In the genomic region with DNA sequence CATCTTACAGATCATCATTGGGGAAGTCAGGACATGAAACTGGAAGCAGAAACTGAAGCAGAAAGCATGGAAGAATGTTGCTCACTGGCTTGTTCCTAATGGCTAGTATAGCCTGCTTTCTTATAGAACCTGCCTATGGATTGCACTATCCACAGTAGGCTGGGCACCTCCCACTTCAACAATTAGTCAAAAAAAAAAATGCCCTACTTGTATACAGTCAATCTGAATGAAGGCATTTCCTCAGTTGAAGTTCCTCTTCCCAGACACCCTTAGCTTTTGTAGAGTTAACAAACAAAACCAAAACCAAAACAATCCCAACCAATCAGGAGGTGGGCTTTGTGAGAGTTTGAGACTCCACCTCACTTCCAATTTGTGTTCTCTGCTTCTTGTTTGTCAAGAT, we compare ENCODE assay signal across 22 mouse cellular contexts.
"Had no signal": no experiment of that assay in that cellular context is flagged by ENCODE, and none has a peak within 500 bp of the region (broad histone marks: within the 10 kb centered on the region; RNA-seq: fewer than 3 reads in every experiment).

No protein-coding gene starts in this region.

- H3K27ac ChIP-seq: heart, embryonic 10.5 days; hindbrain, embryonic 13.5 days; hindbrain, embryonic 15.5 days; hindbrain, postnatal 0 days; layer of hippocampus, adult 2 months; limb, embryonic 13.5 days; limb, embryonic 15.5 days; liver, embryonic 12.5 days; liver, embryonic 14.5 days had no signal

- H3K4me2 ChIP-seq: heart, embryonic 12.5 days; hindbrain, embryonic 13.5 days; hindbrain, embryonic 15.5 days; limb, embryonic 13.5 days; limb, embryonic 15.5 days; liver, embryonic 12.5 days had no signal

- H3K36me3 ChIP-seq: heart, embryonic 10.5 days; heart, embryonic 12.5 days; hindbrain, embryonic 13.5 days; hindbrain, embryonic 15.5 days; limb, embryonic 13.5 days; limb, embryonic 15.5 days; liver, embryonic 12.5 days had no signal

- ATAC-seq: hindbrain, postnatal 0 days; intestine, postnatal 0 days; liver, embryonic 12.5 days had no signal

- H3K9me3 ChIP-seq: heart, embryonic 10.5 days; heart, embryonic 12.5 days; hindbrain, embryonic 13.5 days; hindbrain, embryonic 15.5 days; limb, embryonic 13.5 days; limb, embryonic 15.5 days; liver, embryonic 12.5 days had no signal

- H3K4me1 ChIP-seq: heart, embryonic 10.5 days; heart, embryonic 12.5 days; hindbrain, embryonic 13.5 days; hindbrain, embryonic 15.5 days; limb, embryonic 13.5 days; limb, embryonic 15.5 days; liver, embryonic 12.5 days had no signal

- DNase-seq: gastrocnemius, postnatal 14 days; gastrocnemius, postnatal 36 days; heart, adult 18-20 months; heart, postnatal 10 days; heart, postnatal 4 days; kidney, adult 18-20 months; kidney, adult 8-10 months; kidney, postnatal 10 days; kidney, postnatal 25 days; kidney, postnatal 4 days; left cerebral cortex, postnatal 4 days had no signal

- H3K27me3 ChIP-seq: heart, embryonic 12.5 days; hindbrain, embryonic 13.5 days; hindbrain, embryonic 15.5 days; limb, embryonic 13.5 days; limb, embryonic 15.5 days; liver, embryonic 12.5 days had no signal

- H3K4me3 ChIP-seq: heart, embryonic 10.5 days; heart, embryonic 12.5 days; hindbrain, embryonic 13.5 days; hindbrain, embryonic 15.5 days; layer of hippocampus, adult 2 months; limb, embryonic 13.5 days; limb, embryonic 15.5 days; liver, embryonic 12.5 days had no signal

- H3K9ac ChIP-seq: heart, embryonic 12.5 days; hindbrain, embryonic 13.5 days; hindbrain, embryonic 15.5 days; limb, embryonic 13.5 days; limb, embryonic 15.5 days; liver, embryonic 12.5 days; liver, embryonic 14.5 days had no signal
